Mouse (Mus musculus) frontal cortex, adult 2 months (tissue): ENCODE measurements at regions not wholly inside any gene's neighbourhood (a gene's known extent, or its start where the extent isn't known, plus 50 kb on each side); places are given as distances from the start of the nearest gene placed in this dataset.

Experiments used
- DNase-seq, 2 experiments: peaks; one replicate each; pipeline ENCODE4 v3.0.0; 2022; ENCODE audit warnings: low spot score in 1 of 2; ENCODE audit errors: extremely low spot score in 1 of 2

DNA sequence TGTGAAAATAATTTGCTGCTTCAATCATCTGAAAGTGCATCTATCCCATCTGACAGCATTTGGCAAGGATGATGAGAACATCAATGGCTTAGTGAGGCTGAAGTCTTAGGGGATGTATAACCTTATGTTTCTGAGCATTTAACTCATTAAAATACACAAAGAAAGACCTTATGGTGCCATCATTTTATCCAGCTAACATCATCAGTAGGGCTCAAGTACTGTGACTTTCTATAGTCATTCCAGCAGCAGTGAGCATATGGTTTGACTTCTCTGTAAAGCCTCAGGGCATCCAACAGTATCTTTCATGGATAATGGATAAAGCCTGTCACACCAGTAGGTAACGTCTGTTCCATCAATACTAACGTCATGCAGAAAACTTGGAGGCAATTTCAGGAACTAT is 895.0 kb upstream of the Fat3 start:
- DNase-seq, result no peak

- peak; percentile 37 to 79 for DNase-seq
Observed at GRCm38 (mm10) chr9:17393061-17393460, 892.0 kb upstream of the Fat3 start.
